Mouse (Mus musculus) heart, embryonic 15.5 days (tissue): ENCODE measurements around the gene Rbm47. TPM values are rescaled to one million over a fixed set of nuclear protein-coding genes. Genes with fewer than 3 reads are reported as not detected.

Experiments used
- ATAC-seq: fragments of 200-750 bp; cut with Nextera tagmentation; replicated peaks from 2 replicates; pipeline ENCODE4 v1.8.0; 2017; ENCODE audit warnings: low read depth, moderate TSS enrichment; ENCODE audit not compliant: insufficient number of reproducible peaks, insufficient read depth, low FRiP score
- H3K27ac ChIP-seq: fragments of 300-500 bp; sonication (generic); 2 replicates; pipeline ENCODE4 v1.5.1; 2015; ENCODE audit warnings: mild to moderate bottlenecking, inconsistent platforms
- H3K27me3 ChIP-seq: fragments of 300-500 bp; sonication (generic); 2 replicates; pipeline ENCODE4 v1.6.1; 2015; ENCODE audit warnings: inconsistent platforms
- H3K36me3 ChIP-seq: fragments of 300-500 bp; sonication (generic); 2 replicates; pipeline ENCODE4 v1.6.1; 2015; ENCODE audit warnings: mild to moderate bottlenecking, inconsistent platforms
- H3K4me1 ChIP-seq: fragments of 300-500 bp; sonication (generic); replicated peaks from 2 replicates; pipeline ENCODE4 v1.6.1; 2015; ENCODE audit warnings: inconsistent platforms
- H3K4me2 ChIP-seq: fragments of 300-500 bp; sonication (generic); 2 replicates; pipeline ENCODE4 v1.6.1; 2015; ENCODE audit warnings: inconsistent platforms, mild to moderate bottlenecking, moderate library complexity
- H3K4me3 ChIP-seq: fragments of 300-500 bp; sonication (generic); 2 replicates; pipeline ENCODE4 v1.5.1; 2015; ENCODE audit warnings: mild to moderate bottlenecking, inconsistent platforms
- H3K9ac ChIP-seq: fragments of 300-500 bp; sonication (generic); 2 replicates; pipeline ENCODE4 v1.6.1; 2015; ENCODE audit warnings: mild to moderate bottlenecking, inconsistent platforms
- H3K9me3 ChIP-seq: fragments of 300-500 bp; sonication (generic); replicated peaks from 2 replicates; pipeline ENCODE4 v1.6.1; 2016; ENCODE audit warnings: inconsistent platforms
- WGBS: fragments of 180-500 bp; shearing (Covaris S2); methylation state at CpG from one replicate; pipeline ENCODE4 v1.1.7; 2015; ENCODE audit warnings: mixed read lengths; 5-methylcytosine and 5-hydroxymethylcytosine counted together
- polyA plus RNA-seq: library from polyadenylated mRNA; unstranded; fragments of >200 nt; fragmentation: Nextera tagmentation; extraction: Ambion mirVana; gene quantifications from 2 replicates; pipeline ENCODE4 v1.2.1, GENCODE M21; 2015

Gene Rbm47
- polyA plus RNA-seq, 1 experiment from 2014 or later = 2.1 TPM

DNA sequence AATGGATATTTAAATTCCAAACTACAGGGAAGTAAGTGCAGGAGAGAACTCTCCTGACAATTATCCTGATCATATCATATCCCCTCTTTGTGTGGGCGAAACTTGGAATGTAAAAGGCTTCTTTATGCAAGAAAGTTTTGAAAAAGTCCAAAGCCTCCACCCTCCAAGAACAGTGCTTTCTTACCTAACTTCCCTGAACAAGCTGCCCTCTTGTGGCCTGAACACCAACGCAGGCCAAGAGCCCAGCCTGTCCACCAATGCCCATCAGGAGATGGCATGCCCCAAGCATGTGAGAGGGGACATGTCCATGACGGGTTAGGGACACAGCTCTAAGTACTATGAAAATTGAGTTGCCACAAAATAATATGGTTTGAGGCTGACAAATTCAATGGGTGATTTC, 71.3 kb downstream of the Rbm47 start:
- 60% methylated on average over 3 of the region's 3 CpGs for WGBS
- Histone ChIP-seq H3K27ac (no peak overlapping the region), H3K4me1 (no peaks in the 10 kb centered on the region), H3K27me3 (no peaks in the 10 kb centered on the region), H3K36me3 (no peaks in the 10 kb centered on the region), H3K9ac (no peak overlapping the region), H3K9me3 (no peaks in the 10 kb centered on the region), H3K4me3 (no peak overlapping the region), H3K4me2 (no peak overlapping the region)
- no peak for ATAC-seq

DNA sequence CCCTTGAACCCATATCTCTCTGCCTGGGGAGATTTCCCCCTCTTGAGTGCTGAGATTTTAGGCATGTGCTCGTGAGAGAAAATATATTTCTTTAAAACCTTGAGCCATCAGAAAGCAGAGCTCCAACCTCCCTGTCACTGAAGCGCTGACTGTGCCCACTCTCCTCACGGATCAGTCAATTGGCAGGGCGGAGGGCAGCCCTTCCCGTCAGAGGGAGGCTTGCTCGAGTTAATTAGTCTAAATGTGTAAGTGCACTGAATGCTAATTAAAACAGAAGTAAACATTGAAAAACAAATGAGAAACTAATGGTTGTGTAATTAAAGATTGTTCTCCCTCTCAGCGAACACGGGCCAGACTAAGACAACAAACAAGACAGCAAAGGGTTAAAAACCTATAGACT, 72.6 kb downstream of the Rbm47 start:
- ATAC-seq = no peak
- Histone ChIP-seq H3K36me3 (no peaks in the 10 kb centered on the region), H3K4me2 (no peak overlapping the region), H3K4me3 (no peak overlapping the region), H3K27me3 (no peaks in the 10 kb centered on the region), H3K9ac (no peak overlapping the region), H3K4me1 (no peaks in the 10 kb centered on the region), H3K27ac (no peak overlapping the region), H3K9me3 (no peaks in the 10 kb centered on the region)
- 77% methylated on average over 8 of the region's 8 CpGs for WGBS

DNA sequence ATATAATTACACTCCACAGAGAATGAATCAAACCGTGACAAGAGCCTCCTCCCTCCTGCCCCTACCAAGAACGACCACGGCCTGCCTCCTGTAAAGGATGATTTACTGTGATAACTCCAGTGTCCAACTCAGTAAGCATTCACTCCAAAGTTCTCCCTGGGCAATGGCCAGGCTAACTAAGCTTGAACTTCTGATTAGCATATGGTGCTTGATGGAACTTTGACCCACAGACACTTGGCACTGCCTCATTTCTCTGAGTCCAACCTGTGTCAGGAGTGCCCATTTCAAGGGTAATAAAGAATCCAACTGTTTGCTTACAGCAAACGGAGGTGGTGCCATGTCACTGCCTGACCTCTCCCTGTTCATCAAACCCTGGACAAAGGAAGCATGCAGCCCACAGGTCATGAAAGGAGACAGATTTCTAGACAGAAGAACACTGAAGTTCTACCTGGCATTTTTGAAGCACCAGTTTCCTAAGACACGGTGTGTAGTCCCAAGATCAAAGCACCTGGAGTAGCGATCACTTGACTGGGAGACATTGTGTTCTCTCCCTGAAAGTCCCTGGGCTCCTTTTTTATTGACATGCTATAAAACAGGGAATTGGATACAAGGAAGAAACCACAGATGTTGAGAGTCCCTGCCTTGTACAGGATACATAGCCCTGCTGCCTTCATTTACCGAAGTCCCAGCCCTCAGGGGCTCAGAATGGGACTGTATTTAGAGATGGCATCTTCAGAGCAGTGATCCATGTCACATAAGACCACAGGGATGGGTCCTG, 74.6 kb downstream of the Rbm47 start:
- Histone ChIP-seq H3K27ac (no peak overlapping the region), H3K4me3 (no peak overlapping the region), H3K4me1 (no peaks in the 10 kb centered on the region), H3K36me3 (no peaks in the 10 kb centered on the region), H3K4me2 (no peak overlapping the region), H3K9me3 (no peaks in the 10 kb centered on the region), H3K27me3 (no peaks in the 10 kb centered on the region), H3K9ac (no peak overlapping the region)
- WGBS = 75% methylated on average over 7 of the region's 7 CpGs
- ATAC-seq = no peak

DNA sequence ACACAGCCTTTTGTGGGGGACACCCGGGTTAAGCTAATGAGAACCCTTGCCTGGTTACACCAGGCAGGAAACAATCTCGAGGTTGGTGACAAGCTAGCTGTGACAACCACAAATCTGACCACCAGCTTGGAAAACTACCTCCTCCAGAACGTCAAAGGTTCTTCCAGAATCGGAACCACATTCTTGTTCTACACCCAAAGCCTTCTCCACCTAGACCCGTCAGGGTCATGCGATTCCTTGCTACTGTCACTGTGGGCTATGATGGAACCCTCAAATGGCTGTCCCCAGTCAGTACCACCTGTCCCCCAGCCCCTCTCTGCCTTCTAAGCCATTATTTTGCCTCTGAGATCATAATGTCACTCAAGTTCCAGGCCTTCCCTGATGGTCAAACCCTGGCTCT, 76.8 kb downstream of the Rbm47 start:
- WGBS = 76% methylated on average over 6 of the region's 6 CpGs
- no peak overlapping the region for H3K27ac ChIP-seq

DNA sequence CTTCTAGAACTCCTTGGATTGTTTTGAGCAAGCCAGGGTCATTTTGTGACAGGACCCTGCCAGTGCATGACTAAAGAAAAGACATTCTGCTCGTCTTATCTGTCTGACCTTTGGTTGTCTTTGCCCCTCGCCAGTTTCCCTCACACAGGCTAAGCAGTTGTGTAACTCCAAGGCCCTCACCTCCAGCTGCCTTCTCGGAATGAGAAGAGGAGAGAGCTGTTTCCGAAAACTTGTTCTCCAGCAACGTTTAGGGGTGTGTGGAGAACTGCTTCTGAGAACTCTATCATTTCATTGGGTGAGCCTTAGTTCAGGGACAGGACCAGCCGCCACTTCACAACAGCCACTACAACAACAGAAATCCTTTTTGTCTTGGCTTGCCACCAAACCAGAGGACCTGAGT, 77.8 kb downstream of the Rbm47 start:
- Histone ChIP-seq H3K4me3 (no peak overlapping the region), H3K9ac (no peak overlapping the region), H3K27me3 (no peaks in the 10 kb centered on the region), H3K27ac (no peak overlapping the region), H3K4me1 (peaks cover under 1% of the 10 kb centered on the region; the same call in 1 of the 2 replicates), H3K36me3 (no peaks in the 10 kb centered on the region), H3K9me3 (no peaks in the 10 kb centered on the region), H3K4me2 (no peak overlapping the region)
- no peak for ATAC-seq
- WGBS = 45% methylated on average over 6 of the region's 6 CpGs

More for the DNA sequence above, 76.8 kb downstream of the Rbm47 start:
- ATAC-seq = no peak
- Histone ChIP-seq H3K27me3 (no peaks in the 10 kb centered on the region), H3K4me1 (no peaks in the 10 kb centered on the region), H3K36me3 (no peaks in the 10 kb centered on the region), H3K4me3 (no peak overlapping the region), H3K9me3 (no peaks in the 10 kb centered on the region), H3K4me2 (no peak overlapping the region), H3K9ac (no peak overlapping the region)

DNA sequence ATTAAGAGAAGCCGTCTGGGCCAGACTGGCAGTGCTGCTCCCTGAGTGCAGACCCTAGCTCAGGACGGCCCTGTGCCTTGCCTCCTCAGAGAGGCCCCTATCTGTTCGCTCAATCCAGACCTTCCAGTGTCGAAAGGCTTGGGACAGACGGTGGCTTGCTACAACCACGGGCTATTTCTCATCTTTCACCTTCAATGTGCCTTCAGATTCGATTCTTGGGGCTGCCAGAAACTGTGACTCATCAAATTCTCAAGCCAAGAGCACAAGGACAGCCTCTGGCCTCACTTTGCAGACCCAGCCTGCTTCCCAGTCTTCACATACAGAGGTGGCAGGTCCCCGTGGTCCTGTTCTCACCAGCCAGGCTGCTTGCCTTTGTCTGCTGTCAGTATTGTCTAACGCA, 82.9 kb downstream of the Rbm47 start:
- Histone ChIP-seq H3K36me3 (no peaks in the 10 kb centered on the region), H3K27ac (no peak overlapping the region; the same call in 1 of the 2 replicates), H3K4me1 (peaks cover 6% of the 10 kb centered on the region), H3K9ac (no peak overlapping the region), H3K27me3 (no peaks in the 10 kb centered on the region), H3K4me3 (no peak overlapping the region), H3K9me3 (no peaks in the 10 kb centered on the region), H3K4me2 (peak overlapping the region; percentile 10; the same call in 1 of the 2 replicates)
- ATAC-seq = no peak
- WGBS = 23% methylated on average over 9 of the region's 9 CpGs

DNA sequence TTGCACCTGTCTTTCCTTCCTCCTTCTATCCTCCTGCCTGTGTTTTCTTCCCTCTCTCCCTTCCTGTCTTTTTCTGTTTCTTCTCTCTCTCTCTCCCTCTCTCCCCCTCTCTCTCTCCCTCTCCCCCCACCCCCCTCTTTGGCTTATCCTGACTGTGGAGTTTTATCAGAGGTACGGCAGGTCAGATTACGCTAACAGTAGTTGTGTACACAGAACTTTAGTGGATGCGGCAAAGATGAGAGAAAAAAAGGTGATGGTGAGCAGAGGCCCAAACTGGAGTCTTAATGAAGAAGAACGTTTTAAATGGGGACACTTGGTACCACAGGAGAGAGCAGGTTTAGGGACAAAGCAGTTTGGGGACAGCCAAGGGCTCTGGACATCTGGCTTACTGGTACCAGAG, 83.3 kb downstream of the Rbm47 start:
- Histone ChIP-seq H3K4me1 (peaks cover 6% of the 10 kb centered on the region), H3K9ac (no peak overlapping the region), H3K4me2 (no peak overlapping the region), H3K4me3 (no peak overlapping the region), H3K27me3 (no peaks in the 10 kb centered on the region), H3K9me3 (no peaks in the 10 kb centered on the region), H3K36me3 (no peaks in the 10 kb centered on the region), H3K27ac (no peak overlapping the region; the same call in 1 of the 2 replicates)
- no peak for ATAC-seq
- WGBS = 47% methylated on average over 4 of the region's 4 CpGs

DNA sequence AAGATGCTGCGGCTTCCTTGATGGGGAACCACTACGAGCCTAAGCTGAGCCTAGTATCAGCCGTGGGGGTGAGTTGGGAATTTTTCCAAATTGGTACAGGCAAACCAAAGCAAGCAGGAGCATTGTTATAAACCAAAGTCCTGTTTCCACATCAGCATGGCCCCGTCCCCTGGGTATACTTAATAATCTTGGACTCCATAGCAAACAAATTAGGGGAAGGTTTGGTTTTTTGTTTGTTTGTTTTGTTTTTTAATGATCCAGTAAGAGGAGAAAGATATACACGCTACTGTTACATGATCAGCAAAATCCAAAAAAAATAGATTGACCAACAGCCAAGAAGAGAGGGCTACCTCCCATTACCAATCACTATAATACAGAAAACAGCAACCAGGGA, 84.0 kb downstream of the Rbm47 start:
- no peaks in the 10 kb centered on the region for H3K27me3 ChIP-seq
- 85% methylated on average over 5 of the region's 5 CpGs for WGBS
- no peak overlapping the region for H3K4me2 ChIP-seq
- H3K9me3 ChIP-seq = no peaks in the 10 kb centered on the region
- no peak overlapping the region for H3K27ac ChIP-seq
- no peak for ATAC-seq
- no peaks in the 10 kb centered on the region for H3K36me3 ChIP-seq
- H3K4me3 ChIP-seq = no peak overlapping the region
- H3K4me1 ChIP-seq = peaks cover 6% of the 10 kb centered on the region
- H3K9ac ChIP-seq = no peak overlapping the region

DNA sequence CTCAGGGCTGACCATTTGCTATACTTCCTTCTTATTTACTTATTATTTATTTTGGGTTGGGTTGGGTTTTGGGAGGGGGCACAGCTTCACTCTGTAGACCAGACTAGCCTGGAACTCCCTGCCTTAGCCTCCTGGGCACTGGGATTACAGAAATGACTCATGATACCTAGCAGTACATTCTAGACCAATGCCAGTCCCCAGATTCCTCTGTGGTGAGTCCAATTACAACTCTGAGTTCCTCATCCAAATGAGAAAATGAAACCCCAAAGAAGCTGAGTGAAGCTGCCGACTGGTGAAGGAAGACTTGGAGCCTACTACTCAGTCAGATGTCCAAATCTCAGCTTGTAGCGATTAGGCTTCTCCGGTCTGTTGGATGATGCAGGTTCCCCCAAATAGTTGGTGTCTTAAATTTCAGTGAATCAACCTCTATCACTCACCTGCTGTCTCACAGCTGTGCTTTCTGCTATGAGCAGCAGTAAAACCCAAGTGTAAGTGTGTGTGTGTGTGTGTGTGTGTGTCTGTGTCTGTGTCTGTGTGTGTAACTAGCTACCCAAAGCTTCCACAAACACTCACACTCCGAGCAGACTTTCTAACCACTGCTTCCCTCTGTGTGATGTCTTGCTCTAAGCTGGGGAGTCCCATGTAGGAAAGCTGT, 84.5 kb downstream of the Rbm47 start:
- Histone ChIP-seq H3K4me2 (no peak overlapping the region), H3K36me3 (no peaks in the 10 kb centered on the region), H3K27me3 (no peaks in the 10 kb centered on the region), H3K27ac (no peak overlapping the region), H3K9ac (no peak overlapping the region), H3K4me1 (peaks cover 6% of the 10 kb centered on the region), H3K9me3 (no peaks in the 10 kb centered on the region), H3K4me3 (no peak overlapping the region)
- ATAC-seq = no peak
- 87% methylated on average over 4 of the region's 4 CpGs for WGBS

DNA sequence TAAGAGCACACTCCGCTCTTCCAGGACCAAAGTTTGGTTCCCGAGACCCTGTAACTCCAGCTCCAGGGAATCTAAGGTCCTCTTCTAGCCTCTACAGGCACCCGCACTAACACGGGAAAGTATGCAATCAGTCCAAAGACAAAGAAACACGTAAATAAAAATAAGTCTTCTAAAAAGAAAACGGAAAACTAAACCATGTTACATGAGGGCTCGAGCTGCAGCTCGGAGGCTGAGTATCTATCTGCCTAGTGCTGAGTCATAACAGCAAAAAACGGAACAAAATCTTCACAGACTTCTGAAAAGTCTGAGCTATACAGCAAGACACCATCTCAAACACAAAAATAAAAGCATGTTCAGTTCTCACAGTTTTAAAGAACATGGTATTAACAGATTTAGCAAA, 86.0 kb downstream of the Rbm47 start:
- no peak overlapping the region for H3K4me2 ChIP-seq
- no peaks in the 10 kb centered on the region for H3K27me3 ChIP-seq
- peaks cover 6% of the 10 kb centered on the region for H3K4me1 ChIP-seq
- H3K9me3 ChIP-seq = no peaks in the 10 kb centered on the region
- no peak overlapping the region for H3K4me3 ChIP-seq
- no peak overlapping the region for H3K9ac ChIP-seq
- no peak overlapping the region for H3K27ac ChIP-seq
- no peaks in the 10 kb centered on the region for H3K36me3 ChIP-seq
- ATAC-seq = no peak
- WGBS = 78% methylated on average over 9 of the region's 9 CpGs

DNA sequence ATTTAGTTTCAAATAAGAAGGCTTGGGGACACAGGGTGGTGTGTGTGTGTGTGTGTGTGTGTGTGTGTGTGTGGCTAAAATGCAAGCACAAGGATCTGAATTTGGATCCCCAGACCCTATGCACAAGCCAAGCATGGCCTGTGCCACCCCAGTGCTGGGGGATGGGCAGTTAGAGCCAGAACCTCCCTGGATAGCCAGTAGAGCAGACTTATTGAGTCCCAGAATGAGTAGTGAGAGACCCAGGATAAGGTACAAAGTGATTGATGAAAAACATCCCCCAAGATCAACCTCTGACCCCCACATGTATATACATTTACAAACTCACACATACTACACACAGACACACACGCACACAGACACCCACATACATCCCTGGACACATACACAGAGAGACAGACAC, 86.6 kb downstream of the Rbm47 start:
- 90% methylated on average over 1 of the region's 1 CpGs for WGBS
- Histone ChIP-seq H3K36me3 (no peaks in the 10 kb centered on the region), H3K9ac (no peak overlapping the region), H3K27me3 (no peaks in the 10 kb centered on the region), H3K4me2 (no peak overlapping the region), H3K4me1 (peaks cover 6% of the 10 kb centered on the region), H3K4me3 (no peak overlapping the region), H3K27ac (no peak overlapping the region), H3K9me3 (no peaks in the 10 kb centered on the region)
- no peak for ATAC-seq

DNA sequence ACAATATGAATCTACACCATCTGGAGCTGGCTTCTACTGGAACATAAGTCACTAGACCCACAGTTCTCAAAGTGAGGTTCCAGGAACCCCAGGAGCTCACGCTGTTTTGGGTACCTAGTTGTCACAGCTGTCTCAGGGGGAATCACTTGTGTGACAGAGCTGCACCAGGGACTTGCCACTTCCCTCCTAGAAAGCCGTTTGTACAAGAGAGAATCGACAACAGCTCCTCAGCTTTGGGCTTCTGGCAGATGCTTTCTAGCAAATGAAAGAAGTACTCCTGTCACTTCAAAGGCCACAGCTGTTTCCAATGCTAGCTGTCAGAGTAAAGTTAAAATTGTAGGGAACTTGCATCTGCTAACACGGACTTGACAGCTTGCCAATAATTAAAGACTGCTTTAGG, 87.4 kb downstream of the Rbm47 start:
- Histone ChIP-seq H3K9me3 (no peaks in the 10 kb centered on the region), H3K36me3 (no peaks in the 10 kb centered on the region), H3K4me3 (no peak overlapping the region), H3K27ac (no peak overlapping the region), H3K4me1 (peaks cover 6% of the 10 kb centered on the region), H3K4me2 (no peak overlapping the region), H3K9ac (no peak overlapping the region), H3K27me3 (no peaks in the 10 kb centered on the region)
- no peak for ATAC-seq
- 39% methylated on average over 4 of the region's 4 CpGs for WGBS
